Mouse (Mus musculus) thymus, postnatal 14 days (tissue): ENCODE data around the gene Chrdl2.
"Not testable (repeated sequence)": the region's sequence is repeated elsewhere in the genome, so short reads cannot be mapped to it uniquely, and the experiment has no call there.

Experiments used
- DNase-seq: peaks from one replicate; pipeline ENCODE4 v3.0.0; 2021

Gene Chrdl2

GRCm38 (mm10) chr7:100005790-100006189 is at the start of gene Chrdl2:
Chrdl2 (plus strand) TSS chr7:100006172.
- peak; percentile 60 for DNase-seq

GRCm38 (mm10) chr7:99957226-99957965 is 48.6 kb upstream of the Chrdl2 start:
- no peak for DNase-seq

GRCm38 (mm10) chr7:99960571-99960970 is 45.4 kb upstream of the Chrdl2 start:
- not testable (repeated sequence) for DNase-seq

- DNase-seq, result no peak
Measured at GRCm38 (mm10) chr7:99961518-99961917, 44.5 kb upstream of the Chrdl2 start.

GRCm38 (mm10) chr7:99962536-99963236 is 43.3 kb upstream of the Chrdl2 start:
- no peak for DNase-seq

- no peak for DNase-seq
Measured at GRCm38 (mm10) chr7:99963237-99963860, 42.6 kb upstream of the Chrdl2 start.

- no peak for DNase-seq
Measured at GRCm38 (mm10) chr7:99965020-99965841, 40.7 kb upstream of the Chrdl2 start.

GRCm38 (mm10) chr7:99966011-99966721 is 39.8 kb upstream of the Chrdl2 start:
- no peak for DNase-seq

GRCm38 (mm10) chr7:99969151-99969550 is 36.8 kb upstream of the Chrdl2 start:
- no peak for DNase-seq

GRCm38 (mm10) chr7:99971926-99972325 is 34.0 kb upstream of the Chrdl2 start:
- no peak for DNase-seq

GRCm38 (mm10) chr7:99972912-99973311 is 33.1 kb upstream of the Chrdl2 start:
- DNase-seq, result not testable (repeated sequence)

- DNase-seq, result no peak
Measured at GRCm38 (mm10) chr7:99974208-99974970, 31.6 kb upstream of the Chrdl2 start.

GRCm38 (mm10) chr7:99975819-99976575 is 30.0 kb upstream of the Chrdl2 start:
- DNase-seq, result no peak

- no peak for DNase-seq
Measured at GRCm38 (mm10) chr7:99978041-99978440, 27.9 kb upstream of the Chrdl2 start.

GRCm38 (mm10) chr7:99979081-99979480 is 26.9 kb upstream of the Chrdl2 start:
- no peak for DNase-seq

GRCm38 (mm10) chr7:99979546-99980131 is 26.3 kb upstream of the Chrdl2 start:
- DNase-seq, result peak; percentile 63

GRCm38 (mm10) chr7:99980132-99980591 is 25.8 kb upstream of the Chrdl2 start, which contains the start of gene Rnf169:
Rnf169 (minus strand) TSS chr7:99980448.
- DNase-seq, result peak; percentile 93

GRCm38 (mm10) chr7:99981311-99981710 is 24.7 kb upstream of the Chrdl2 start:
- DNase-seq, result no peak

- no peak for DNase-seq
Measured at GRCm38 (mm10) chr7:99982256-99983242, 23.4 kb upstream of the Chrdl2 start.
